Mouse (Mus musculus) left cerebral cortex, postnatal 4 days (tissue): ENCODE results near the gene Gm29427. TPM values are rescaled to one million over a fixed set of nuclear protein-coding genes. Genes with fewer than 3 reads are reported as not detected.

Experiments
- DNase-seq: peaks from one replicate; pipeline ENCODE4 v3.0.0-alpha.2; 2022
- intact Hi-C: fragments of 180-260 bp; cut with DNase I; formaldehyde crosslinking; loops from one replicate; pipeline ENCODE4 v1.15.1; 2025
- total RNA-seq, 2 experiments: library from RNA; stranded (reverse); gene quantifications; 2 replicates each; pipeline ENCODE4 v1.2.3; 2021

Gene Gm29427
- total RNA-seq, result not detected

GRCm38 (mm10) chr1:130715561-130716217, at the start of gene Gm29427:
Gm29427 (minus strand) TSS chr1:130715799.
- intact Hi-C loops, result loop anchor here (5.0 kb wide), 1 partner anchor 342 kb away; no protein-coding TSS in a partner anchor
- peak; percentile 92 for DNase-seq

- intact Hi-C loops, result no loop called here
- no peak for DNase-seq
Measured at GRCm38 (mm10) chr1:130764027-130764461, 48.4 kb upstream of the Gm29427 start.

GRCm38 (mm10) chr1:130762045-130762760, 46.6 kb upstream of the Gm29427 start:
- no peak for DNase-seq
- intact Hi-C loops, result no loop called here

- no peak for DNase-seq
- intact Hi-C loops, result no loop called here
Measured at GRCm38 (mm10) chr1:130761597-130761996, 46.0 kb upstream of the Gm29427 start.

- intact Hi-C loops, result no loop called here
- DNase-seq, result no peak
Measured at GRCm38 (mm10) chr1:130759689-130760088, 44.1 kb upstream of the Gm29427 start.

- DNase-seq, result no peak
- intact Hi-C loops, result no loop called here
Measured at GRCm38 (mm10) chr1:130746819-130747218, 31.2 kb upstream of the Gm29427 start.

- DNase-seq, result no peak
- intact Hi-C loops, result no loop called here
Measured at GRCm38 (mm10) chr1:130745591-130745990, 30.0 kb upstream of the Gm29427 start.

- intact Hi-C loops, result no loop called here
- no peak for DNase-seq
Measured at GRCm38 (mm10) chr1:130744961-130745360, 29.4 kb upstream of the Gm29427 start.

GRCm38 (mm10) chr1:130744217-130744616, 28.6 kb upstream of the Gm29427 start:
- DNase-seq, result no peak
- intact Hi-C loops, result no loop called here

- intact Hi-C loops, result no loop called here
- DNase-seq, result no peak
Measured at GRCm38 (mm10) chr1:130743775-130744174, 28.2 kb upstream of the Gm29427 start.

- intact Hi-C loops, result no loop called here
- no peak for DNase-seq
Measured at GRCm38 (mm10) chr1:130742201-130742600, 26.6 kb upstream of the Gm29427 start.

GRCm38 (mm10) chr1:130740781-130741720, 25.5 kb upstream of the Gm29427 start:
- intact Hi-C loops, result no loop called here

GRCm38 (mm10) chr1:130740227-130740648, 24.6 kb upstream of the Gm29427 start:
- DNase-seq, result peak; percentile 85
- intact Hi-C loops, result no loop called here

More at GRCm38 (mm10) chr1:130740781-130741720, 25.5 kb upstream of the Gm29427 start:
- peak; percentile 64 for DNase-seq

GRCm38 (mm10) chr1:130739636-130740035, 24.0 kb upstream of the Gm29427 start:
- intact Hi-C loops, result no loop called here
- no peak for DNase-seq

GRCm38 (mm10) chr1:130738551-130739106, 23.0 kb upstream of the Gm29427 start:
- DNase-seq, result no peak
- intact Hi-C loops, result no loop called here

- intact Hi-C loops, result no loop called here
Measured at GRCm38 (mm10) chr1:130737916-130738315, 22.3 kb upstream of the Gm29427 start.

GRCm38 (mm10) chr1:130737411-130737881, 21.8 kb upstream of the Gm29427 start:
- intact Hi-C loops, result no loop called here
- no peak for DNase-seq

More at GRCm38 (mm10) chr1:130737916-130738315, 22.3 kb upstream of the Gm29427 start:
- DNase-seq, result no peak

GRCm38 (mm10) chr1:130734852-130735251, 19.3 kb upstream of the Gm29427 start:
- DNase-seq, result no peak

GRCm38 (mm10) chr1:130734452-130734851, 18.9 kb upstream of the Gm29427 start:
- intact Hi-C loops, result no loop called here

More at GRCm38 (mm10) chr1:130734852-130735251, 19.3 kb upstream of the Gm29427 start:
- intact Hi-C loops, result no loop called here

GRCm38 (mm10) chr1:130733671-130734070, 18.1 kb upstream of the Gm29427 start:
- intact Hi-C loops, result no loop called here
- DNase-seq, result no peak

More at GRCm38 (mm10) chr1:130734452-130734851, 18.9 kb upstream of the Gm29427 start:
- DNase-seq, result no peak
